Mouse (Mus musculus): ENCODE results near the gene Atox1. TPM values are rescaled to one million over a fixed set of nuclear protein-coding genes. Genes with fewer than 3 reads are reported as not detected.

Atox1 gene
- total and polyA plus RNA-seq, 3 experiments = 258 to 365 TPM; not detected in 1

DNA sequence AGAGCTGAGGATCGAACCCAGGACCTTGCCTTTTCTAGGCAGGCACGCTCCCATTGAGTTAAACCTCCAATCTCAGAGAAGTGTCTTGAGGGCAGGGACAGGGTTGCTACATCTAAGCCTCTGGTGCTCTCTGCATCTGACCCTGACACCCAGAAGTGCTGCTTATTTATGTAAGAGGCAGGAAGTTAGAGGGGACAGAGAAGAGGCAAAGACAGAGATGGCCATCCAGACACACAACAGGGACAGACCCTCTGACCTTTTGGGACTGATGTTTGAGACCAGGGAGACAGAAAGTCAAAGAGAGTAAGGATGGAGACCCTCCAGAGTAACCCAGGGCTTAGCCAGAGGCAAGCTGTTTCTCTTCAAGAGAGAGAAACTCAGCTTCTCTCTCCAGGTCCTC is 31.1 kb downstream of the Atox1 start:
- no peak overlapping the region for H3K4me3 ChIP-seq (ENCODE audit: control insufficient read depth in 1 of 2, insufficient read depth in 1 of 2, low read depth in 2 of 2, low read length in 2 of 2)
- no peak overlapping the region for H3K9ac ChIP-seq (ENCODE audit: control insufficient read depth, low read depth, low read length, poor library complexity, severe bottlenecking)
- H3K4me1 ChIP-seq (ENCODE audit: control insufficient read depth in 1 of 2, insufficient read depth in 2 of 2, low read length in 2 of 2) = no peaks in the 10 kb centered on the region
- peaks cover 40 to 44% of the 10 kb centered on the region in 2 experiments for H3K27me3 ChIP-seq (ENCODE audit: control insufficient read depth in 1 of 2, insufficient read depth in 2 of 2, low read length in 2 of 2)
- no peaks in the 10 kb centered on the region for H3K79me2 ChIP-seq (ENCODE audit: control insufficient read depth, insufficient read depth, low read length, poor library complexity)
- no peak overlapping the region for H3K27ac ChIP-seq (ENCODE audit: control insufficient read depth, low read depth, low read length)
- TF ChIP-seq HCFC1 (IDR thresholded peaks at IDR 0.05; ENCODE audit: low read depth, low read length) = no peak
- no peak for TF ChIP-seq KAT2A (conservative IDR thresholded peaks at IDR 0.05; ENCODE audit: low read depth, low read length)
- TF ChIP-seq GATA1 (IDR thresholded peaks at IDR 0.05; ENCODE audit: low read depth, low read length) = no peak
- TF ChIP-seq RAD21 (IDR thresholded peaks at IDR 0.05; ENCODE audit: low read depth, low read length) = no peak
- no peaks in the 10 kb centered on the region for H3K36me3 ChIP-seq (ENCODE audit: control insufficient read depth in 1 of 2, insufficient read depth in 2 of 2, low read length in 2 of 2)
- DNase-seq (ENCODE audit: low read depth, low spot score) = no peak
- H3K9me3 ChIP-seq (replicated peaks; ENCODE audit: insufficient read depth, low read length) = no peaks in the 10 kb centered on the region

DNA sequence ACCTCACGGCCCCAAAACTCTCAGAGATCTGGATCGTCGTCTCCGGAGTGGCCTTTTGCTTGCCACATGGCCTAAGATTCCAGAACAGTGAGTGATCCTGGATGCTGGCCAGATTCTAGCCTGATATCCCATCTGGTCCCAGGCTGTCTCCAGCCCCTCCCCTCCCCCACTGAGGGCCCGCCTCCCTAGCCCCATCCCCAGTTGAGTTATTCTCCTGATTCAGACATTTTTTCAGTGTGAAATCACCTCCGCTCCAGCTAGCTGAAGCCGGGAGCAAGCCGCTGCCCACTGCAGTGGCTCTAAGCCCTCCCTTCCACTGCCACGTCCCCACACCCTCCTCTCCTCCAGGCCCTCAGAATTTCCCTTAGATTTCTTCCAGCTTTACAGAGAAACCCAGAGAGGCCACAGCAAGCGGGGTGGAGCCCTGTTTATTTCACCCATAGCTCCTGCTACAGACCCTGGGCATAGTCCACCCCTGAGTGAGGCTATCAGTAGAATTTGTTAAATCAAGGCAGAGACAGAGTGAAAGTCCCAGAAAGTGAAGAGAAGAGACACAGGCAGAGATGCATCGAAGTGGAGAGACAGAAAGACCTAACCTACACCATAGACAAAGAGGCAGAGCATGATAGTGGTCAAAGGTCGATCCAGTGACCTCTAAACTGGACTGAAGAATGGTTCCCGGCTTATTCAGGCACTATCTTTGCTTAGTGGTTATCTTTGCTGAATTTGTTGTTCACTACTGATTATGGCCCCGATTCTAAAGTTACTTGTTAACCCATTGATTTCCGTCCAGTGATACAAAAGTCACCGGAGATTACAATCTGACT is 32.6 kb downstream of the Atox1 start:
- H3K27ac ChIP-seq (ENCODE audit: control insufficient read depth, low read depth, low read length) = no peak overlapping the region
- no peak for TF ChIP-seq MEF2A (IDR thresholded peaks at IDR 0.05; ENCODE audit: extremely low read depth, insufficient replicate concordance, low read depth, low read length, poor library complexity, severe bottlenecking)
- TF ChIP-seq BHLHE40 (IDR thresholded peaks at IDR 0.05; ENCODE audit: borderline replicate concordance, low read depth, low read length) = no peak
- TF ChIP-seq CHD1 (IDR thresholded peaks at IDR 0.05; ENCODE audit: low read depth, low read length) = no peak
- TF ChIP-seq USF1 (IDR thresholded peaks at IDR 0.05; ENCODE audit: low read depth, low read length) = no peak
- TF ChIP-seq NELFE (IDR thresholded peaks at IDR 0.05; ENCODE audit: low read depth, low read length) = no peak
- TF ChIP-seq RAD21 (IDR thresholded peaks at IDR 0.05; ENCODE audit: low read depth, low read length) = no peak
- TF ChIP-seq MAFK (IDR thresholded peaks at IDR 0.05; ENCODE audit: borderline replicate concordance, low read depth, low read length) = no peak
- no peak for TF ChIP-seq MXI1 (IDR thresholded peaks at IDR 0.05; ENCODE audit: low read depth, low read length)
- TF ChIP-seq ZMIZ1 (IDR thresholded peaks at IDR 0.05; ENCODE audit: low read depth, low read length) = no peak
- no peak for TF ChIP-seq ELF1 (IDR thresholded peaks at IDR 0.05; ENCODE audit: low read depth, low read length)
- no peak for TF ChIP-seq MAX (IDR thresholded peaks at IDR 0.05; ENCODE audit: low read length)
- no peak for TF ChIP-seq UBTF (IDR thresholded peaks at IDR 0.05; ENCODE audit: borderline replicate concordance, insufficient read depth, low read depth, low read length)
- no peak for TF ChIP-seq HCFC1 (IDR thresholded peaks at IDR 0.05; ENCODE audit: low read depth, low read length)
- TF ChIP-seq POLR2A (IDR thresholded peaks at IDR 0.05; ENCODE audit: control insufficient read depth in 1 of 2, insufficient read depth in 1 of 2, low read depth in 1 of 2, low read length in 2 of 2, poor library complexity in 1 of 2) = no peak
- no peaks in the 10 kb centered on the region for H3K9me3 ChIP-seq (replicated peaks; ENCODE audit: insufficient read depth, low read length)
- H3K27me3 ChIP-seq (ENCODE audit: control insufficient read depth in 1 of 2, insufficient read depth in 2 of 2, low read length in 2 of 2) = peaks cover 34% of the 10 kb centered on the region in 2 experiments
- H3K4me1 ChIP-seq (ENCODE audit: control insufficient read depth in 1 of 2, insufficient read depth in 2 of 2, low read length in 2 of 2) = no peaks in the 10 kb centered on the region
- H3K4me3 ChIP-seq (ENCODE audit: control insufficient read depth in 1 of 2, insufficient read depth in 1 of 2, low read depth in 2 of 2, low read length in 2 of 2) = no peak overlapping the region
- H3K36me3 ChIP-seq (ENCODE audit: control insufficient read depth in 1 of 2, insufficient read depth in 2 of 2, low read length in 2 of 2) = no peaks in the 10 kb centered on the region
- no peaks in the 10 kb centered on the region for H3K79me2 ChIP-seq (ENCODE audit: control insufficient read depth, insufficient read depth, low read length, poor library complexity)
- DNase-seq (ENCODE audit: low read depth, low spot score) = no peak
- no peak overlapping the region for H3K9ac ChIP-seq (ENCODE audit: control insufficient read depth, low read depth, low read length, poor library complexity, severe bottlenecking)

Measured in MEL (cell line).